Mouse (Mus musculus) liver, embryonic 16.5 days (tissue): ENCODE results near the gene Dclre1a. TPM values are rescaled to one million over a fixed set of nuclear protein-coding genes. Genes with fewer than 3 reads are reported as not detected.

Experiments
- ATAC-seq: fragments of 200-750 bp; cut with Nextera tagmentation; 2 replicates; pipeline ENCODE4 v1.8.0; 2017; ENCODE audit warnings: low read depth, mild to moderate bottlenecking, moderate number of reproducible peaks, moderate library complexity
- H3K27ac ChIP-seq: fragments of 300-500 bp; sonication (generic); 2 replicates; pipeline ENCODE4 v1.5.1; 2014; ENCODE audit warnings: mild to moderate bottlenecking, low read length
- H3K27me3 ChIP-seq: fragments of 300-500 bp; sonication (generic); 2 replicates; pipeline ENCODE4 v1.6.1; 2014; ENCODE audit warnings: low read depth, low read length, mixed read lengths; ENCODE audit not compliant: control insufficient read depth, insufficient read depth
- H3K36me3 ChIP-seq: fragments of 300-500 bp; sonication (generic); 2 replicates; pipeline ENCODE4 v1.6.1; 2014; ENCODE audit warnings: mild to moderate bottlenecking; ENCODE audit not compliant: control insufficient read depth, insufficient read depth
- H3K4me1 ChIP-seq: fragments of 300-500 bp; sonication (generic); 2 replicates; pipeline ENCODE4 v1.6.1; 2014; ENCODE audit warnings: low read depth, low read length, mixed read lengths; ENCODE audit not compliant: control insufficient read depth
- H3K4me2 ChIP-seq: fragments of 300-500 bp; sonication (generic); 2 replicates; pipeline ENCODE4 v1.6.1; 2014; ENCODE audit warnings: low read depth, low read length, mixed read lengths
- H3K4me3 ChIP-seq: fragments of 300-500 bp; sonication (generic); 2 replicates; pipeline ENCODE4 v1.5.1; 2014; ENCODE audit warnings: low read depth, mild to moderate bottlenecking, low read length
- H3K9ac ChIP-seq: fragments of 300-500 bp; sonication (generic); 2 replicates; pipeline ENCODE4 v1.6.1; 2014; ENCODE audit warnings: low read depth, low read length
- H3K9me3 ChIP-seq: fragments of 300-500 bp; sonication (generic); replicated peaks from 2 replicates; pipeline ENCODE4 v1.6.1; 2016; ENCODE audit warnings: low read length; ENCODE audit not compliant: control insufficient read depth
- WGBS: fragments of 180-500 bp; shearing (Covaris S2); extraction: QIAGEN DNeasy Blood & Tissue Kit; methylation state at CpG from one replicate; pipeline ENCODE4 v1.1.7; 2014; ENCODE audit not compliant: insufficient replicate concordance; 5-methylcytosine and 5-hydroxymethylcytosine counted together
- polyA plus RNA-seq: library from polyadenylated mRNA; unstranded; fragments of >200 nt; fragmentation: Nextera tagmentation; extraction: Ambion mirVana; gene quantifications from 2 replicates; pipeline ENCODE4 v1.2.1, GENCODE M21; 2015

The Dclre1a gene
- polyA plus RNA-seq, result 16.1 and 16.9 TPM in 2 replicates

GRCm38 (mm10) chr19:56547456-56548229, at the start of gene Dclre1a:
Dclre1a (minus strand) TSS chr19:56548222.
- Histone ChIP-seq H3K4me1 (peaks cover 26% of the 10 kb centered on the region), H3K27me3 (no peaks in the 10 kb centered on the region), H3K4me3 (peak within 1 kb of the TSS; percentile 99), H3K9me3 (no peaks in the 10 kb centered on the region), H3K9ac (peak within 1 kb of the TSS; percentile 96), H3K36me3 (peaks cover 19% of the 10 kb centered on the region), H3K4me2 (peak within 1 kb of the TSS; percentile 85), H3K27ac (peak within 1 kb of the TSS; percentile 97)
- 5% methylated on average over 20 of the region's 20 CpGs for WGBS
- ATAC-seq, result peak; percentile 23; the same call in 1 of the 2 replicates

GRCm38 (mm10) chr19:56592472-56592871, 44.5 kb upstream of the Dclre1a start:
- H3K36me3 ChIP-seq, result peaks cover 26% of the 10 kb centered on the region

GRCm38 (mm10) chr19:56590250-56590649, 42.2 kb upstream of the Dclre1a start:
- Histone ChIP-seq H3K4me1 (no peaks in the 10 kb centered on the region), H3K36me3 (peaks cover 26% of the 10 kb centered on the region), H3K9ac (no peak overlapping the region), H3K4me3 (no peak overlapping the region), H3K4me2 (no peak overlapping the region), H3K9me3 (no peaks in the 10 kb centered on the region), H3K27me3 (no peaks in the 10 kb centered on the region), H3K27ac (no peak overlapping the region)
- 78% methylated on average over 3 of the region's 3 CpGs for WGBS
- no peak for ATAC-seq

More at GRCm38 (mm10) chr19:56592472-56592871, 44.5 kb upstream of the Dclre1a start:
- no peak for ATAC-seq
- Histone ChIP-seq H3K4me1 (no peaks in the 10 kb centered on the region), H3K9ac (no peak overlapping the region), H3K4me3 (no peak overlapping the region), H3K27ac (no peak overlapping the region), H3K4me2 (no peak overlapping the region), H3K27me3 (no peaks in the 10 kb centered on the region), H3K9me3 (no peaks in the 10 kb centered on the region)
- WGBS, result 88% methylated on average over 9 of the region's 9 CpGs

GRCm38 (mm10) chr19:56589455-56589854, 41.4 kb upstream of the Dclre1a start:
- no peaks in the 10 kb centered on the region for H3K27me3 ChIP-seq

GRCm38 (mm10) chr19:56589008-56589407, 41.0 kb upstream of the Dclre1a start:
- H3K9me3 ChIP-seq, result no peaks in the 10 kb centered on the region
- no peak overlapping the region for H3K27ac ChIP-seq
- WGBS, result 69% methylated on average over 6 of the region's 6 CpGs
- H3K4me2 ChIP-seq, result no peak overlapping the region
- H3K9ac ChIP-seq, result no peak overlapping the region
- H3K27me3 ChIP-seq, result no peaks in the 10 kb centered on the region
- H3K4me1 ChIP-seq, result no peaks in the 10 kb centered on the region
- no peak for ATAC-seq
- peaks cover 19% of the 10 kb centered on the region for H3K36me3 ChIP-seq
- no peak overlapping the region for H3K4me3 ChIP-seq

More at GRCm38 (mm10) chr19:56589455-56589854, 41.4 kb upstream of the Dclre1a start:
- H3K4me3 ChIP-seq, result no peak overlapping the region
- H3K9me3 ChIP-seq, result no peaks in the 10 kb centered on the region
- no peak overlapping the region for H3K4me2 ChIP-seq
- H3K36me3 ChIP-seq, result peaks cover 21% of the 10 kb centered on the region
- no peak for ATAC-seq
- H3K9ac ChIP-seq, result no peak overlapping the region
- H3K27ac ChIP-seq, result no peak overlapping the region
- H3K4me1 ChIP-seq, result no peaks in the 10 kb centered on the region
- WGBS, result 95% methylated on average over 5 of the region's 5 CpGs

- Histone ChIP-seq H3K4me3 (no peak overlapping the region), H3K36me3 (peaks cover 18% of the 10 kb centered on the region), H3K27ac (no peak overlapping the region), H3K27me3 (no peaks in the 10 kb centered on the region), H3K4me1 (no peaks in the 10 kb centered on the region), H3K9me3 (no peaks in the 10 kb centered on the region), H3K9ac (no peak overlapping the region), H3K4me2 (no peak overlapping the region)
- no peak for ATAC-seq
- WGBS, result 79% methylated on average over 6 of the region's 6 CpGs
These were observed 40.2 kb upstream of the Dclre1a start for GRCm38 (mm10) chr19:56588205-56588626.

- no peaks in the 10 kb centered on the region for H3K9me3 ChIP-seq
- no peak overlapping the region for H3K4me3 ChIP-seq
- no peaks in the 10 kb centered on the region for H3K4me1 ChIP-seq
- H3K27ac ChIP-seq, result no peak overlapping the region
- H3K4me2 ChIP-seq, result no peak overlapping the region
- WGBS, result 78% methylated on average over 8 of the region's 8 CpGs
- H3K9ac ChIP-seq, result no peak overlapping the region
- peaks cover 11% of the 10 kb centered on the region for H3K36me3 ChIP-seq
- ATAC-seq, result no peak
- H3K27me3 ChIP-seq, result no peaks in the 10 kb centered on the region
These were observed 38.3 kb upstream of the Dclre1a start for GRCm38 (mm10) chr19:56586320-56586719.

- ATAC-seq, result no peak
- H3K9ac ChIP-seq, result no peak overlapping the region
- no peaks in the 10 kb centered on the region for H3K27me3 ChIP-seq
- H3K9me3 ChIP-seq, result no peaks in the 10 kb centered on the region
- H3K4me1 ChIP-seq, result no peaks in the 10 kb centered on the region
- no peak overlapping the region for H3K27ac ChIP-seq
- H3K36me3 ChIP-seq, result peaks cover 5% of the 10 kb centered on the region
- WGBS, result 85% methylated on average over 3 of the region's 3 CpGs
- no peak overlapping the region for H3K4me2 ChIP-seq
- no peak overlapping the region for H3K4me3 ChIP-seq
These were observed 36.3 kb upstream of the Dclre1a start for GRCm38 (mm10) chr19:56584288-56584687.

- H3K36me3 ChIP-seq, result peaks cover 5% of the 10 kb centered on the region
- no peak for ATAC-seq
- no peaks in the 10 kb centered on the region for H3K4me1 ChIP-seq
- H3K4me3 ChIP-seq, result no peak overlapping the region
- 57% methylated on average over 5 of the region's 5 CpGs for WGBS
- no peak overlapping the region for H3K27ac ChIP-seq
- H3K4me2 ChIP-seq, result no peak overlapping the region
- H3K27me3 ChIP-seq, result no peaks in the 10 kb centered on the region
- H3K9me3 ChIP-seq, result no peaks in the 10 kb centered on the region
- H3K9ac ChIP-seq, result no peak overlapping the region
These were observed 35.8 kb upstream of the Dclre1a start for GRCm38 (mm10) chr19:56583785-56584184.
